17 mouse cellular contexts compared by ENCODE assay signal in the genomic region with DNA sequence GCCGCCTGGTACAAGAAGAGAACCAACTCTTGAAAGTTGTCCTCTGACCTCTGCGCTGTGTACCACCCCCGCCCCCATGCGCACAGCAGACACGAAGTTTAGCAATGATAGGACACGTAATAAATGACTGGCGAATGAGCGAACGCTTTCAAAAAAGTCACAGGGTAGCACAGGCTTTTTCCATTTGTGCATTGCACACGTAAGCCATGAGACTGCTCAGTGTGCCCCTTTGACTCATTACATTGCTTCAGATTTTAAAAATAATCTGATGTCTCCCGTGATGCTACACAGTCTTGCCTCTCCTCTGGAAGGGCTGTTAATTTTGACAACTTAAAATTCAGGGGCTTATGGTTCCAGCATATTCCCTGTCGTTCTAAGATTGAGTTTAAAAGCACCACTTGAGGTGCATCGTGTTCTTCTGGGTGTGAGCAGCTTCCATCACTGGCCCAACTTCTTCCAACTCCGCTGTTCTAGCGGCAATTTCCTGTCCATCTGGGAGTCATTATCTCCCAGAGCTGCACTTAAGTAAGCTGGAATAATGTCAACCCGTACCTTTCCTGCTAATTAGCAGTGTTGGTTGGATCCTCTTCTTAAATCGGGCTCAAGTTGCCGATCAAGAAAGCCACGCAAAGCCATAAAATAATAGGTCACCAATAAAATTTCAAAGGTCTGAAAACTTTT. TPM values are rescaled to one million over a fixed set of nuclear protein-coding genes. Genes with fewer than 3 reads are reported as not detected.
DNase-seq lines count a peak whose midpoint lies in the region; ATAC-seq and TF ChIP-seq lines count a peak whose summit lies in the region.
"Had no signal": no experiment of that assay in that cellular context is flagged by ENCODE, and none has a peak within 500 bp of the region (broad histone marks: within the 10 kb centered on the region; RNA-seq: fewer than 3 reads in every experiment).

No protein-coding gene starts in this region.

- H3K4me1 ChIP-seq in kidney, postnatal 0 days (replicated peaks; ENCODE audit: insufficient read depth, low read length), result peaks cover 9% of the 10 kb centered on the region; the same call in 1 of the 2 replicates
- peaks cover 28% of the 10 kb centered on the region for H3K4me1 ChIP-seq in embryonic facial prominence, embryonic 13.5 days
- H3K4me1 ChIP-seq in limb, embryonic 11.5 days (ENCODE audit: control insufficient read depth, insufficient read depth, low read length), result peaks cover 26% of the 10 kb centered on the region
- no peaks in the 10 kb centered on the region for H3K4me1 ChIP-seq in midbrain, postnatal 0 days (ENCODE audit: insufficient read depth, low read length)
- H3K4me1 ChIP-seq: neural tube, embryonic 12.5 days had no signal

- H3K4me2 ChIP-seq in kidney, postnatal 0 days (ENCODE audit: low read length), result no peak overlapping the region
- H3K4me2 ChIP-seq in embryonic facial prominence, embryonic 13.5 days, result peak overlapping the region; percentile 9
- peak overlapping the region; percentile 13; the same call in 1 of the 2 replicates for H3K4me2 ChIP-seq in limb, embryonic 11.5 days (ENCODE audit: low read depth, severe bottlenecking)
- no peak overlapping the region for H3K4me2 ChIP-seq in midbrain, postnatal 0 days (ENCODE audit: low read depth, low read length, poor library complexity, severe bottlenecking)
- H3K4me2 ChIP-seq: heart, embryonic 11.5 days; neural tube, embryonic 12.5 days had no signal

- peak; percentile 24 for DNase-seq in kidney, postnatal 0 days (ENCODE audit: low spot score)
- no peak for DNase-seq in kidney, adult 11 months
- peak; percentile 71 for DNase-seq in limb, embryonic 11.5 days (ENCODE audit: low spot score)
- no peak for DNase-seq in neural tube, embryonic 10.5 days (ENCODE audit: extremely low spot score, low spot score)
- no peak for DNase-seq in midbrain, postnatal 0 days (ENCODE audit: low spot score)
- DNase-seq: adrenal gland, postnatal 14 days; cerebellum, adult 9-10 months; heart, postnatal 36 days; liver, postnatal 0 days; lung, postnatal 36 days; right cerebral cortex, postnatal 25 days had no signal

- H3K27ac ChIP-seq in kidney, postnatal 0 days, result 0 out of 2 replicates have a peak overlapping the region, but pooled peaks have one; percentile 42
- no peak overlapping the region for H3K27ac ChIP-seq in embryonic facial prominence, embryonic 13.5 days
- H3K27ac ChIP-seq in limb, embryonic 11.5 days (replicated peaks; ENCODE audit: low read depth, low read length), result peak overlapping the region; percentile 80
- no peak overlapping the region for H3K27ac ChIP-seq in midbrain, postnatal 0 days (ENCODE audit: low read depth, low read length)
- H3K27ac ChIP-seq: neural tube, embryonic 12.5 days had no signal

- WGBS in kidney, postnatal 0 days, result 57% methylated on average over 19 of the region's 19 CpGs
- WGBS in embryonic facial prominence, embryonic 13.5 days, result 40% methylated on average over 19 of the region's 19 CpGs
- whole genome bisulfite sequencing in limb, embryonic 11.5 days, result 14% methylated on average over 19 of the region's 19 CpGs
- 86% methylated on average over 19 of the region's 19 CpGs for WGBS in midbrain, postnatal 0 days

- no peaks in the 10 kb centered on the region for H3K36me3 ChIP-seq in kidney, postnatal 0 days (ENCODE audit: insufficient read depth, low read length)
- H3K36me3 ChIP-seq in embryonic facial prominence, embryonic 13.5 days, result no peaks in the 10 kb centered on the region
- no peaks in the 10 kb centered on the region for H3K36me3 ChIP-seq in limb, embryonic 11.5 days (ENCODE audit: control insufficient read depth, insufficient read depth, low read length)
- no peaks in the 10 kb centered on the region for H3K36me3 ChIP-seq in midbrain, postnatal 0 days (ENCODE audit: insufficient read depth, low read length)
- H3K36me3 ChIP-seq: neural tube, embryonic 12.5 days had no signal

- ATAC-seq in kidney, postnatal 0 days (replicated peaks; ENCODE audit: low FRiP score, low read depth), result peak; percentile 41; the same call in 1 of the 2 replicates
- no peak for ATAC-seq in embryonic facial prominence, embryonic 13.5 days (ENCODE audit: insufficient number of reproducible peaks, insufficient read depth, low FRiP score, low TSS enrichment, low read depth)
- peak; percentile 73; the same call in 1 of the 2 replicates for ATAC-seq in limb, embryonic 11.5 days (ENCODE audit: insufficient number of reproducible peaks, low FRiP score, low TSS enrichment, low read depth)
- no peak for ATAC-seq in midbrain, postnatal 0 days (ENCODE audit: low FRiP score)
- ATAC-seq in granulocyte monocyte progenitor cell, adult 5-6 weeks (replicated peaks; ENCODE audit: poor library complexity, severe bottlenecking), result no peak
- ATAC-seq: forebrain, embryonic 14.5 days; liver, postnatal 0 days; midbrain, embryonic 16.5 days had no signal

- TF ChIP-seq CTCF in kidney, postnatal 0 days (IDR thresholded peaks at IDR 0.05; ENCODE audit: low read depth), result no peak
- no peak for TF ChIP-seq CTCF in midbrain, postnatal 0 days (IDR thresholded peaks at IDR 0.05)

- H3K9ac ChIP-seq in kidney, postnatal 0 days (ENCODE audit: low read depth, low read length), result no peak overlapping the region
- no peak overlapping the region for H3K9ac ChIP-seq in embryonic facial prominence, embryonic 13.5 days
- H3K9ac ChIP-seq in limb, embryonic 11.5 days (ENCODE audit: low read length), result no peak overlapping the region
- H3K9ac ChIP-seq in midbrain, postnatal 0 days (replicated peaks; ENCODE audit: low read length, poor library complexity, severe bottlenecking), result no peak overlapping the region
- H3K9ac ChIP-seq: liver, postnatal 0 days; neural tube, embryonic 12.5 days had no signal

- H3K9me3 ChIP-seq in kidney, postnatal 0 days (replicated peaks; ENCODE audit: low read length), result no peaks in the 10 kb centered on the region
- no peaks in the 10 kb centered on the region for H3K9me3 ChIP-seq in embryonic facial prominence, embryonic 13.5 days
- H3K9me3 ChIP-seq in limb, embryonic 11.5 days (ENCODE audit: control insufficient read depth, low read length), result no peaks in the 10 kb centered on the region
- H3K9me3 ChIP-seq in midbrain, postnatal 0 days (ENCODE audit: low read length), result no peaks in the 10 kb centered on the region
- H3K9me3 ChIP-seq: neural tube, embryonic 12.5 days had no signal

- H3K27me3 ChIP-seq in kidney, postnatal 0 days (ENCODE audit: insufficient read depth, low read length), result no peaks in the 10 kb centered on the region
- no peaks in the 10 kb centered on the region for H3K27me3 ChIP-seq in embryonic facial prominence, embryonic 13.5 days
- no peaks in the 10 kb centered on the region for H3K27me3 ChIP-seq in limb, embryonic 11.5 days (ENCODE audit: control insufficient read depth, insufficient read depth, low read length)
- H3K27me3 ChIP-seq in midbrain, postnatal 0 days (ENCODE audit: insufficient read depth, low read length), result no peaks in the 10 kb centered on the region
- H3K27me3 ChIP-seq: neural tube, embryonic 12.5 days had no signal

- no peak overlapping the region for H3K4me3 ChIP-seq in kidney, postnatal 0 days (replicated peaks; ENCODE audit: low read depth, low read length)
- no peak overlapping the region for H3K4me3 ChIP-seq in embryonic facial prominence, embryonic 13.5 days
- no peak overlapping the region for H3K4me3 ChIP-seq in limb, embryonic 11.5 days (ENCODE audit: low read depth, low read length)
- H3K4me3 ChIP-seq in midbrain, postnatal 0 days (ENCODE audit: low read depth, low read length), result no peak overlapping the region
- H3K4me3 ChIP-seq: neural tube, embryonic 12.5 days had no signal

RNA-seq across cellular contexts. Expression of a gene that starts 33.7 kb away (rescaled TPM):
- 79.0 and 83.3 TPM in 2 replicates for polyA plus RNA-seq in kidney, postnatal 0 days (2015; fragmentation: Nextera tagmentation; extraction: Ambion mirVana)
- 49.5 and 55.9 TPM in 2 replicates for polyA plus RNA-seq in embryonic facial prominence, embryonic 13.5 days (2015; fragmentation: Nextera tagmentation; extraction: Ambion mirVana)
- 54.7 and 58.3 TPM in 2 replicates for polyA plus RNA-seq in limb, embryonic 11.5 days (2014; fragmentation: Nextera tagmentation; extraction: Ambion mirVana)
- total RNA-seq in midbrain, postnatal 0 days (2014; rRNA removed), result 17.6 and 26.2 TPM in 2 replicates
- 19.1 and 23.5 TPM in 2 replicates for polyA plus RNA-seq in midbrain, postnatal 0 days (2015; fragmentation: Nextera tagmentation; extraction: Ambion mirVana)
- 42.0 and 72.4 TPM in 2 replicates for total RNA-seq in granulocyte monocyte progenitor cell, adult 5-6 weeks (2014; fragmentation: Nextera tagmentation)
- total RNA-seq in granulocyte monocyte progenitor cell, adult 5-6 weeks (2017), result 30.2 and 50.2 TPM in 2 replicates

Comparison
In these comparisons a context has a peak if more than half of its experiments do, and no peak if none do; other contexts are left out.
1. DNase-seq: peak in kidney, postnatal 0 days (single experiment) and limb, embryonic 11.5 days (single experiment); none in kidney, adult 11 months (single experiment), neural tube, embryonic 10.5 days (single experiment) and midbrain, postnatal 0 days (single experiment).
2. ATAC-seq: peak in kidney, postnatal 0 days (single experiment) and limb, embryonic 11.5 days (single experiment); none in embryonic facial prominence, embryonic 13.5 days (single experiment), midbrain, postnatal 0 days (single experiment) and granulocyte monocyte progenitor cell, adult 5-6 weeks (single experiment).
3. H3K27ac ChIP-seq: peak in kidney, postnatal 0 days (single experiment) and limb, embryonic 11.5 days (single experiment); none in embryonic facial prominence, embryonic 13.5 days (single experiment) and midbrain, postnatal 0 days (single experiment).
4. H3K4me2 ChIP-seq: peak in embryonic facial prominence, embryonic 13.5 days (single experiment) and limb, embryonic 11.5 days (single experiment); none in kidney, postnatal 0 days (single experiment) and midbrain, postnatal 0 days (single experiment).